Mouse (Mus musculus) G1E (cell line): Measurements from ENCODE around the gene Slamf1. TPM values are rescaled to one million over a fixed set of nuclear protein-coding genes. Genes with fewer than 3 reads are reported as not detected.

Experiments used
- ATAC-seq: 2 replicates; pipeline ENCODE4 v1.8.0; 2016; ENCODE audit warnings: mild to moderate bottlenecking; ENCODE audit not compliant: insufficient number of reproducible peaks, poor library complexity, low FRiP score, severe bottlenecking; ENCODE audit errors: extremely low read depth
- DNase-seq: peaks from one replicate; pipeline ENCODE4 v3.0.0; 2012; ENCODE audit warnings: low spot score
- H3K27me3 ChIP-seq: 2 replicates; pipeline ENCODE4 v1.6.1; 2012; ENCODE audit warnings: mild to moderate bottlenecking, low read length, inconsistent platforms; ENCODE audit not compliant: insufficient read depth
- H3K36me3 ChIP-seq: replicated peaks from 2 replicates; pipeline ENCODE3; 2012; ENCODE audit warnings: mild to moderate bottlenecking, inconsistent platforms
- H3K4me1 ChIP-seq: 2 replicates; pipeline ENCODE4 v1.6.1; 2012; ENCODE audit warnings: low read depth, low read length, inconsistent platforms, mixed read lengths; ENCODE audit not compliant: insufficient read depth
- H3K4me3 ChIP-seq: 2 replicates; pipeline ENCODE4 v1.5.1; 2012; ENCODE audit warnings: low read depth, mild to moderate bottlenecking, inconsistent platforms, low read length, moderate library complexity, mixed read lengths
- H3K9me3 ChIP-seq: replicated peaks from 2 replicates; pipeline ENCODE4 v1.6.1; 2012; ENCODE audit warnings: inconsistent platforms
- CTCF ChIP-seq: IDR thresholded peaks from 2 replicates; pipeline ENCODE4 v1.5.1; 2012; ENCODE audit warnings: low read depth, low read length, inconsistent platforms, mixed read lengths
- GATA1 ChIP-seq: IDR thresholded peaks from 2 replicates; pipeline ENCODE4 v1.6.1; 2012; ENCODE audit warnings: borderline replicate concordance, low read length, inconsistent platforms, mixed read lengths
- GATA2 ChIP-seq: IDR thresholded peaks from 2 replicates; pipeline ENCODE4 v1.6.1; 2012; ENCODE audit warnings: low read depth, low read length, inconsistent platforms, borderline replicate concordance
- POLR2AphosphoS5 ChIP-seq: IDR thresholded peaks from 2 replicates; pipeline ENCODE4 v1.6.1; 2012; ENCODE audit warnings: low read depth, low read length, inconsistent platforms; ENCODE audit not compliant: insufficient replicate concordance
- TAL1 ChIP-seq: conservative IDR thresholded peaks from 2 replicates; pipeline ENCODE4 v1.6.1; 2012; ENCODE audit warnings: low read depth, low read length, inconsistent platforms, mixed read lengths
- polyA plus RNA-seq: library from polyadenylated mRNA; stranded (reverse); fragments of >175 nt; gene quantifications from 2 replicates; pipeline ENCODE4 v1.2.3, GENCODE M21; 2012
- total RNA-seq, 2 experiments: library from RNA; stranded (forward) in 1 of 2; stranded (reverse) in 1 of 2; fragments of 200-1000 nt in 1 of 2; fragments of >200 nt in 1 of 2; fragmentation: Nextera tagmentation in 1 of 2; gene quantifications; 2 replicates each; pipeline ENCODE4 v1.2.3; 2014 to 2017

Gene Slamf1
- total and polyA plus RNA-seq, 3 experiments, result 0.16 TPM; not detected in 2

DNA sequence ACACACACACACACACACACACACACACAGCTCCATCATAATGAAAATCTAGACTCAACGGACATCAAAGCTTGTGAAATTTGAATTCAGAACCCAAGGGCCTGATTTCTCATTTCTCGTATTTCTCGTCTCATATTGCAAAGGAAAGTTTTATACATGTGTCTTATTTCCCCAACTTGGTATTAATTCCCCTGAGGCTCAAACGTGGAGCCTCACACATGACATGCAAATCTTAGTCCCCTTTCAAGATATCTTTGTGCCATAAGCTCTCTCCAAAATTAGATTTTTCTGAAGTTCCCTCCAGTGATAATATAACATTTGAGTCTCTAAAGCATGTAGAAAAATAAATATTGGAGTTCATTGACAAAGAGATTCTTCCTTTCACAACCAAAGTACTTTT lies 81.8 kb downstream of the Slamf1 start:
- peaks cover 18% of the 10 kb centered on the region for H3K9me3 ChIP-seq
- DNase-seq (no peak), ATAC-seq (no peak)
- H3K27me3 ChIP-seq, result no peaks in the 10 kb centered on the region
- H3K4me1 ChIP-seq, result no peaks in the 10 kb centered on the region
- TF ChIP-seq CTCF (no peak), POLR2AphosphoS5 (no peak), TAL1 (no peak), GATA1 (no peak), GATA2 (no peak)
- H3K4me3 ChIP-seq, result no peak overlapping the region
- H3K36me3 ChIP-seq, result no peaks in the 10 kb centered on the region

DNA sequence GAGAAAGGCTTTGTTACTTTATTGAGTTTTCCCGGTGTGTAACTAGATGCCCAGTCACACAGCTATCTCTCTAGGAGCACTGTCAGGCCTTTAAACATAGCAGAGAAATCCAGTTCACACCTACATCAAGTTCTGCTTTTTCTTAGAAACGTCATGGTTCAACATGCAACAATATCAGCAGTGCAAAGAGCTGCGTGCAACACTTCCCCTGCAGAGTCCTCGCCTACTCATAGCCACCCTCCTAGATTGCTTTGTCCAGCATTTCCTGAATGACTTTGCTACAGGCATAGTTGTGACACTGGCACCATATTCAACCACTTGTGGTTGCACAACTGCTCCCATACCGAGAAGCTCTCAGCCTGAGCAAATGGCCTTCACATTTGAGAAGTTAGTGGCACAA lies 82.5 kb downstream of the Slamf1 start:
- Histone ChIP-seq H3K4me1 (no peaks in the 10 kb centered on the region), H3K27me3 (no peaks in the 10 kb centered on the region), H3K4me3 (no peak overlapping the region), H3K36me3 (no peaks in the 10 kb centered on the region), H3K9me3 (peaks cover 18% of the 10 kb centered on the region)
- DNase-seq (no peak), ATAC-seq (no peak)
- TF ChIP-seq GATA1 (no peak), POLR2AphosphoS5 (no peak), CTCF (no peak), TAL1 (no peak), GATA2 (no peak)

Other genes with a start within 250 kb of the Slamf1 start
- gene Itln1, start 231.8 kb upstream of the Slamf1 start, total RNA-seq (2014; fragmentation: Nextera tagmentation), result not detected in 2 replicates
- gene Itln1, start 231.8 kb upstream of the Slamf1 start, total RNA-seq (2017), result not detected in 2 replicates
- gene Itln1, start 231.8 kb upstream of the Slamf1 start, polyA plus RNA-seq, result not detected in 2 replicates
- not detected in 2 replicates for gene Cd244a, start 207.9 kb upstream of the Slamf1 start, total RNA-seq (2014; fragmentation: Nextera tagmentation)
- gene Cd244a, start 207.9 kb upstream of the Slamf1 start, total RNA-seq (2017), result 0.17 and 0.44 TPM in 2 replicates
- gene Cd244a, start 207.9 kb upstream of the Slamf1 start, polyA plus RNA-seq, result not detected in 2 replicates
- gene Ly9, start 159.7 kb upstream of the Slamf1 start, total RNA-seq (2014; fragmentation: Nextera tagmentation), result not detected in 2 replicates
- 0.11 and 0.12 TPM in 2 replicates for gene Ly9, start 159.7 kb upstream of the Slamf1 start, total RNA-seq (2017)
- gene Ly9, start 159.7 kb upstream of the Slamf1 start, polyA plus RNA-seq, result not detected in 2 replicates
- gene Slamf7, start 114.1 kb upstream of the Slamf1 start, total RNA-seq (2014; fragmentation: Nextera tagmentation), result not detected in 2 replicates
- 0.11 TPM in 1 of 2 replicates, not detected in the other for gene Slamf7, start 114.1 kb upstream of the Slamf1 start, total RNA-seq (2017)
- not detected in 2 replicates for gene Slamf7, start 114.1 kb upstream of the Slamf1 start, polyA plus RNA-seq
- gene Cd48, start 85.1 kb upstream of the Slamf1 start, total RNA-seq (2014; fragmentation: Nextera tagmentation), result not detected in 2 replicates
- gene Cd48, start 85.1 kb upstream of the Slamf1 start, total RNA-seq (2017), result 0.12 TPM in 1 of 2 replicates, not detected in the other
- gene Cd48, start 85.1 kb upstream of the Slamf1 start, polyA plus RNA-seq, result not detected in 2 replicates
- 6.7 TPM in 1 of 2 replicates, not detected in the other for gene Cd84, start 72.6 kb downstream of the Slamf1 start, total RNA-seq (2014; fragmentation: Nextera tagmentation)
- 0.06 and 0.22 TPM in 2 replicates for gene Cd84, start 72.6 kb downstream of the Slamf1 start, total RNA-seq (2017)
- gene Cd84, start 72.6 kb downstream of the Slamf1 start, polyA plus RNA-seq, result not detected in 2 replicates
- gene Gm10521, start 128.5 kb downstream of the Slamf1 start, total RNA-seq (2014; fragmentation: Nextera tagmentation), result not detected in 2 replicates
- 0.12 TPM in 1 of 2 replicates, not detected in the other for gene Gm10521, start 128.5 kb downstream of the Slamf1 start, total RNA-seq (2017)
- gene Gm10521, start 128.5 kb downstream of the Slamf1 start, polyA plus RNA-seq, result not detected in 2 replicates
- not detected in 2 replicates for gene Slamf6, start 150.4 kb downstream of the Slamf1 start, total RNA-seq (2014; fragmentation: Nextera tagmentation)
- 0.12 and 0.44 TPM in 2 replicates for gene Slamf6, start 150.4 kb downstream of the Slamf1 start, total RNA-seq (2017)
- gene Slamf6, start 150.4 kb downstream of the Slamf1 start, polyA plus RNA-seq, result not detected in 2 replicates